Mouse (Mus musculus) megakaryocyte, embryonic 14.5 days (primary cell): ENCODE results near the gene Cadm1.

ENCODE experiments used
- FLI1 ChIP-seq: IDR thresholded peaks from 2 replicates; pipeline ENCODE4 v1.6.1; 2012; ENCODE audit warnings: low read length, inconsistent platforms, mixed read lengths
- GATA1 ChIP-seq: IDR thresholded peaks from 3 replicates; pipeline ENCODE4 v1.6.1; 2012; ENCODE audit warnings: mixed read lengths, low read length, inconsistent platforms, borderline replicate concordance

DNA sequence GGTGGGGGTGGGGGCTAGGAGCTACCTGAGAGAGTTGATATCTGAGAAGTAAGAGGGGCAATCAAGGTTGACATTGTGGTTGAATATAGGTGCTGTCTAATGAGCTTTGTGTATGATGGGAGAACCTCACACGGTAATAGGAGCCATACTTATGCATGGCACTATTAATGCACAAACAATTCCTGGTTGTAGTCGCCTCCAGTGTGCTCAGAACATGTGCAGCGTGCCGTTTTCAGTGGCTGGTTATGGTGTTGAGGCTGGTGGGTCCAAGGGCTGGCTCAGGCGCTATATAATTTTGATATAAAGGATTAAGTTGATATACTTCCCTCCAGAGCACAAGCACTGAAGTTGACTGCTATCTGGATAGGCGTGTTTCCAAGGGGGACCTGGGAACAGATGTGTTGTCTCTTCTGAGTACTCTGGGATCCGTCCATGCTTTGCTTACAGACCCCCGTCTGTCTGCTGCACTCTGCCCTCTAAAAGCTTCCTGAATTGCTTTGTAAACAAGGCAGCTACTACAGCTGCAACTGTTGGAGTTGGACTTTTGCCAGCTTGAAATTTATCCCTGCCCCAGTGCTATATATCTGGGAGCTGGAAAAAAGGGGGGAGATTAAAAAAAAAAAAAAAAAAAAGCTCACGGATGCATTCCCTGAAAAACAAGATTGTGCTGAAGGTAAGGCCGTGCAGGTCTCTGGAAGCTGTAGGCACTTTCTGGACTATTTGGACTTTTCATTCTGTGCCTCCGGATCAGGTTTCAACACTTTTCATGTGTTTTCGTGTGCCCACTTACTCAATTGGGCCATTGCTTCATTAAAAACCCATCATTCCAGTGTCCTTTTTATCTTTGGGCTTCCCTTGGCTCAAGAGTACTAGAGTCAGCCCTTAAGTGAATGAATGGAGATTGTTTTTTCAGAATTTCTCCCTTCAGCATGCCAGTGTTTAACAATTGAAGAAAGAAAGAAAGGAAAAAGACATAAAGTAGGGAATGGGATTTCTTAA lies 93.8 kb downstream of the Cadm1 start:
- TF ChIP-seq GATA1 (no peak), FLI1 (no peak)
